Mouse (Mus musculus) CH12.LX (cell line): ENCODE measurements around the gene Ispd. TPM values are rescaled to one million over a fixed set of nuclear protein-coding genes. Genes with fewer than 3 reads are reported as not detected.
A peak's percentile ranks its signal among the peaks of the same experiment; 100 is the strongest.

Source experiments
- DNase-seq: peaks from one replicate; pipeline ENCODE4 v3.0.0-alpha.2; 2013; ENCODE audit errors: extremely low read depth
- H3K27ac ChIP-seq: 2 replicates; pipeline ENCODE4 v1.5.1; 2012; ENCODE audit warnings: low read depth, mild to moderate bottlenecking, control low read depth, moderate library complexity; ENCODE audit not compliant: insufficient read depth
- H3K27me3 ChIP-seq: replicated peaks from 2 replicates; pipeline ENCODE3; 2012; ENCODE audit warnings: inconsistent platforms
- H3K36me3 ChIP-seq, 2 experiments: replicated peaks in 1 of 2; 2 replicates each; pipeline versions ENCODE3 to v1.6.1; 2012; ENCODE audit warnings: inconsistent platforms in 1 of 2, low read length in 1 of 2, mild to moderate bottlenecking in 1 of 2, mixed read lengths in 1 of 2, moderate library complexity in 1 of 2; ENCODE audit not compliant: control insufficient read depth in 1 of 2, insufficient read depth in 1 of 2
- H3K4me1 ChIP-seq, 2 experiments: 2 replicates each; pipeline ENCODE4 v1.6.1; 2012; ENCODE audit warnings: inconsistent platforms in 1 of 2, moderate library complexity in 1 of 2; ENCODE audit not compliant: insufficient read depth in 2 of 2, control insufficient read depth in 1 of 2
- H3K4me2 ChIP-seq: 2 replicates; pipeline ENCODE4 v1.6.1; 2012; ENCODE audit warnings: low read depth, mild to moderate bottlenecking, control low read depth; ENCODE audit not compliant: poor library complexity, insufficient read depth, severe bottlenecking
- H3K4me3 ChIP-seq, 3 experiments: fragments of 150-350 bp in 1 of 3; sonication (generic) in 1 of 3; replicated peaks in 1 of 3; 2 replicates each; pipeline versions ENCODE3 to v1.5.1; 2011 to 2012; ENCODE audit warnings: low read depth in 2 of 3, low read length in 2 of 3, mild to moderate bottlenecking in 2 of 3, moderate library complexity in 2 of 3, control low read depth in 1 of 3, improper control_type of control experiment in 1 of 3, inconsistent platforms in 1 of 3, mixed read lengths in 1 of 3; ENCODE audit not compliant: poor library complexity in 1 of 3
- H3K79me2 ChIP-seq: replicated peaks from 2 replicates; pipeline ENCODE4 v1.6.1; 2012; ENCODE audit warnings: mild to moderate bottlenecking, moderate library complexity; ENCODE audit not compliant: control insufficient read depth, poor library complexity, insufficient read depth, severe bottlenecking; ENCODE audit errors: extremely low read depth
- H3K9ac ChIP-seq: 2 replicates; pipeline ENCODE4 v1.6.1; 2012; ENCODE audit warnings: low read depth, mild to moderate bottlenecking, control low read depth, moderate library complexity; ENCODE audit not compliant: insufficient read depth
- H3K9me3 ChIP-seq: replicated peaks from 2 replicates; pipeline ENCODE3; 2012; ENCODE audit warnings: low read length, inconsistent platforms, mixed read lengths
- CHD1 ChIP-seq: IDR thresholded peaks from 2 replicates; pipeline ENCODE4 v1.6.1; 2012; ENCODE audit warnings: low read depth, low read length, improper control_type of control experiment, inconsistent platforms
- CHD2 ChIP-seq: IDR thresholded peaks from 2 replicates; pipeline ENCODE4 v1.6.1; 2011; ENCODE audit warnings: low read length, improper control_type of control experiment
- CTCF ChIP-seq, 2 experiments: IDR thresholded peaks in 1 of 2; conservative IDR thresholded peaks in 1 of 2; 2 replicates each; pipeline ENCODE4 v1.5.1; 2011 to 2012; ENCODE audit warnings: low read depth in 2 of 2, low read length in 2 of 2, improper control_type of control experiment in 1 of 2, inconsistent platforms in 1 of 2, mild to moderate bottlenecking in 1 of 2, moderate library complexity in 1 of 2
- JUN ChIP-seq: IDR thresholded peaks from 2 replicates; pipeline ENCODE4 v1.6.1; 2011; ENCODE audit warnings: low read depth, mild to moderate bottlenecking, low read length, improper control_type of control experiment, moderate library complexity; ENCODE audit not compliant: insufficient read depth
- JUND ChIP-seq: conservative IDR thresholded peaks from 2 replicates; pipeline ENCODE4 v1.6.1; 2011; ENCODE audit warnings: low read depth, low read length, improper control_type of control experiment
- KAT2A ChIP-seq: IDR thresholded peaks from 2 replicates; pipeline ENCODE4 v1.6.1; 2012; ENCODE audit warnings: low read length, improper control_type of control experiment, inconsistent platforms; ENCODE audit not compliant: insufficient replicate concordance
- NELFE ChIP-seq: IDR thresholded peaks from 2 replicates; pipeline ENCODE4 v1.6.1; 2011; ENCODE audit warnings: low read depth, low read length, improper control_type of control experiment
- PAX5 ChIP-seq: IDR thresholded peaks from 2 replicates; pipeline ENCODE4 v1.6.1; 2012; ENCODE audit warnings: low read length, inconsistent platforms, mixed read lengths
- POLR2AphosphoS2 ChIP-seq: IDR thresholded peaks from 2 replicates; pipeline ENCODE4 v1.6.1; 2011; ENCODE audit warnings: low read depth, low read length, improper control_type of control experiment
- SIN3A ChIP-seq: IDR thresholded peaks from 2 replicates; pipeline ENCODE4 v1.6.1; 2012; ENCODE audit warnings: low read length, improper control_type of control experiment, inconsistent platforms
- USF1 ChIP-seq: IDR thresholded peaks from 2 replicates; pipeline ENCODE4 v1.6.1; 2014; ENCODE audit warnings: low read depth, mild to moderate bottlenecking, inconsistent platforms, low read length, improper control_type of control experiment
- ZKSCAN1 ChIP-seq: IDR thresholded peaks from 2 replicates; pipeline ENCODE4 v1.6.1; 2012; ENCODE audit warnings: low read depth, inconsistent platforms, low read length, improper control_type of control experiment, borderline replicate concordance
- ZMIZ1 ChIP-seq: IDR thresholded peaks from 2 replicates; pipeline ENCODE4 v1.6.1; 2012; ENCODE audit warnings: low read depth, mild to moderate bottlenecking, inconsistent platforms, low read length, improper control_type of control experiment
- ZNF384 ChIP-seq: IDR thresholded peaks from 2 replicates; pipeline ENCODE4 v1.6.1; 2012; ENCODE audit warnings: low read depth, low read length, improper control_type of control experiment, inconsistent platforms
- dilution Hi-C: fragments of 300-500 bp; cut with MboI; formaldehyde crosslinking; loops from 2 replicates; pipeline ENCODE4 v1.14.3; 2020; ENCODE audit warnings: low sequenced_read_pairs; ENCODE audit not compliant: extremely low pct_unique_long_range_greater_than_20kb, extremely low pct_ligation_motif_present
- in situ Hi-C: fragments of 300-500 bp; cut with MboI; formaldehyde crosslinking; loops from 3 replicates; pipeline ENCODE4 v1.14.3; 2019; ENCODE audit warnings: low sequenced_read_pairs, low pct_ligation_motif_present, low pct_unique_long_range_greater_than_20kb, mixed read lengths
- polyA plus RNA-seq: library from polyadenylated mRNA; unstranded; fragments of >175 nt; gene quantifications from 2 replicates; pipeline ENCODE4 v1.2.1, GENCODE M21; 2012; ENCODE audit warnings: low read depth; ENCODE audit not compliant: insufficient read length
- total RNA-seq, 2 experiments: library from RNA; depleted of rRNA; stranded (reverse); fragments of 300-350 nt in 1 of 2; fragments of >200 nt in 1 of 2; gene quantifications; 2 replicates each; pipeline ENCODE4 v1.2.3; 2012 to 2014

The Ispd gene
- total and polyA plus RNA-seq, 3 experiments, result 0.51 to 1.8 (median 1.4) TPM

DNA sequence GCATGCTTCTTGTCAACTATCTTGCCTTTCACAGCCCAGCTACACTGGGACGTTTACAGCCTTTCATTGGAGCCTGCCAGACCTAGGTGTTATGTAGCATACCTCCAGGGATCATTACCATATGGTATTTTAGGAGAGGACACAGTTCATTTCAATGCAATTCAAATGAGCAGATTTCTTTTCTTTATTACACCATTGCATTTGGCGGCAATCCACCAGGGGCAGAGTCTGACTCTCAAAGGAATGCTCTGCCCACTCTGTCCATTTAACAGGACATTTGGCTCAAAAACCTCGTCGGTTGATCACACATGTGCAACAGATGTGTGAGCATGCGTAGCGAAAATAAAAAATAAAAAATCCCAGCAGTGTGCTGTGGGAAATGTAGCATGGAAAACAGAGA, 340.0 kb downstream of the Ispd start:
- H3K4me3 ChIP-seq, result no peak overlapping the region
- no peaks in the 10 kb centered on the region for H3K79me2 ChIP-seq
- TF ChIP-seq USF1 (no peak), ZKSCAN1 (no peak), CHD1 (no peak), ZNF384 (no peak), CHD2 (no peak), POLR2AphosphoS2 (no peak), ZMIZ1 (no peak)
- dilution Hi-C loops, result no loop called here
- H3K27me3 ChIP-seq, result no peaks in the 10 kb centered on the region
- no peaks in the 10 kb centered on the region for H3K9me3 ChIP-seq
- no peak overlapping the region for H3K9ac ChIP-seq
- peaks cover 2 to 31% of the 10 kb centered on the region in 2 experiments; a peak in 3 of 4 replicates for H3K4me1 ChIP-seq
- no peak for DNase-seq
- no peak overlapping the region for H3K27ac ChIP-seq
- H3K36me3 ChIP-seq, result no peaks in the 10 kb centered on the region
- in situ Hi-C loops, result loop anchor here (10.0 kb wide), 1 partner anchor 214 kb away; no protein-coding TSS in a partner anchor
- H3K4me2 ChIP-seq, result no peak overlapping the region

DNA sequence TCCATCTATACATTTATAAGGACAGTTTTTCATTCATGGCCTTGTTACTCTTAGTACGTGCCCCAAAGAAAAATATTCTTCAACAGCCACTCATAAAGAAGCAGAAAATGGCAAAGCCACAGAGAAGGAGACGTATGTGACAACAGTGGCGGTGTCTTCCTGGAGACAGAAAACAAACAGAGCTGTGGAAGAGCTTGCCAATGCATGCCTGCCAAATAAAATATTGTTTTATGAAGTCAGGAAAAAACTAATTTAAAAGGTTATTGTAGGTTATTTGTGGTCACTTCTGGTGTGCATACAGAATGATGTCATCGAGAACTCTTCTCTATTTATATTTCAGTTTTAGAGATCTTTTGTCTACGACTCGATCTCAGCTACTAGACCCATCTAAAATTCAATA, 341.5 kb downstream of the Ispd start:
- no peaks in the 10 kb centered on the region for H3K27me3 ChIP-seq
- no peak for DNase-seq
- TF ChIP-seq JUND (0 out of 2 replicates have a peak, but pooled peaks have one; percentile 10), NELFE (no peak), JUN (0 out of 2 replicates have a peak, but pooled peaks have one; percentile 4), KAT2A (no peak), PAX5 (no peak), CTCF (conservative IDR thresholded peaks at IDR 0.05 in 1 of 2, IDR thresholded peaks at IDR 0.05 in 1 of 2; ENCODE audit: low read depth in 2 of 2, low read length in 2 of 2) (no peak)
- in situ Hi-C loops, result loop anchor here (10.0 kb wide), 1 partner anchor 212 kb away; no protein-coding TSS in a partner anchor
- H3K9ac ChIP-seq, result no peak overlapping the region
- no peak overlapping the region for H3K27ac ChIP-seq
- H3K4me1 ChIP-seq, result peaks cover 2 to 34% of the 10 kb centered on the region in 2 experiments; a peak in 3 of 4 replicates
- no peaks in the 10 kb centered on the region for H3K79me2 ChIP-seq
- no peaks in the 10 kb centered on the region for H3K36me3 ChIP-seq
- dilution Hi-C loops, result no loop called here
- no peak overlapping the region for H3K4me3 ChIP-seq
- H3K9me3 ChIP-seq, result no peaks in the 10 kb centered on the region
- peak overlapping the region; percentile 24; the same call in 1 of the 2 replicates for H3K4me2 ChIP-seq

- Histone ChIP-seq H3K9ac (no peak overlapping the region), H3K27me3 (no peaks in the 10 kb centered on the region), H3K4me1 (peaks cover 2 to 34% of the 10 kb centered on the region in 2 experiments; a peak in 3 of 4 replicates), H3K4me3 (no peak overlapping the region), H3K36me3 (no peaks in the 10 kb centered on the region), H3K79me2 (no peaks in the 10 kb centered on the region), H3K9me3 (no peaks in the 10 kb centered on the region), H3K27ac (no peak overlapping the region), H3K4me2 (peak overlapping the region; percentile 24; the same call in 1 of the 2 replicates)
- peak; percentile 19 for DNase-seq
- TF ChIP-seq ZNF384, result peak; percentile 80
- no peak for TF ChIP-seq SIN3A
- TF ChIP-seq JUN, result no peak
- dilution Hi-C loops (no loop called here), in situ Hi-C loops (loop anchor here (10.0 kb wide), 1 partner anchor 211 kb away; no protein-coding TSS in a partner anchor)
These were observed 342.1 kb downstream of the Ispd start for GRCm38 (mm10) chr12:36723302-36723701.
